Mouse (Mus musculus): Measurements from ENCODE around the gene Slc22a1. TPM values are rescaled to one million over a fixed set of nuclear protein-coding genes. Genes with fewer than 3 reads are reported as not detected.

Gene Slc22a1
- polyA plus RNA-seq, 1 experiment from 2014 or later: 12.7 TPM

GRCm38 (mm10) chr17:12673871-12674270 is 1.8 kb downstream of the Slc22a1 start:
- no peak for ATAC-seq (ENCODE audit: low read depth)
- Histone ChIP-seq H3K9ac (ENCODE audit: low read length) (no peak overlapping the region), H3K4me1 (replicated peaks; ENCODE audit: control insufficient read depth, insufficient read depth, low read length) (peaks cover 5% of the 10 kb centered on the region), H3K4me2 (ENCODE audit: low read depth, low read length) (no peak overlapping the region), H3K36me3 (ENCODE audit: control insufficient read depth, insufficient read depth, low read length) (no peaks in the 10 kb centered on the region), H3K27ac (ENCODE audit: low read length) (no peak overlapping the region), H3K9me3 (ENCODE audit: control insufficient read depth, low read length) (no peaks in the 10 kb centered on the region), H3K4me3 (ENCODE audit: low read length) (no peak overlapping the region), H3K27me3 (ENCODE audit: control insufficient read depth, insufficient read depth, low read depth, low read length) (no peaks in the 10 kb centered on the region)
- WGBS: 66% methylated on average over 3 of the region's 3 CpGs

- Histone ChIP-seq H3K9ac (ENCODE audit: low read length) (no peak overlapping the region), H3K36me3 (ENCODE audit: control insufficient read depth, insufficient read depth, low read length) (no peaks in the 10 kb centered on the region), H3K9me3 (ENCODE audit: control insufficient read depth, low read length) (no peaks in the 10 kb centered on the region), H3K27me3 (ENCODE audit: control insufficient read depth, insufficient read depth, low read depth, low read length) (no peaks in the 10 kb centered on the region), H3K27ac (ENCODE audit: low read length) (no peak overlapping the region), H3K4me2 (ENCODE audit: low read depth, low read length) (no peak overlapping the region), H3K4me1 (replicated peaks; ENCODE audit: control insufficient read depth, insufficient read depth, low read length) (peaks cover 5% of the 10 kb centered on the region), H3K4me3 (ENCODE audit: low read length) (no peak overlapping the region)
- 82% methylated on average over 7 of the region's 7 CpGs for WGBS
- no peak for ATAC-seq (ENCODE audit: low read depth)
Observed at GRCm38 (mm10) chr17:12672285-12672790, 3.3 kb downstream of the Slc22a1 start.

- no peak overlapping the region for H3K9ac ChIP-seq (ENCODE audit: low read length)
- H3K4me2 ChIP-seq (ENCODE audit: low read depth, low read length): no peak overlapping the region
- no peak overlapping the region for H3K4me3 ChIP-seq (ENCODE audit: low read length)
- no peak for ATAC-seq (ENCODE audit: low read depth)
- WGBS: 70% methylated on average over 5 of the region's 5 CpGs
- no peak overlapping the region for H3K27ac ChIP-seq (ENCODE audit: low read length)
- H3K9me3 ChIP-seq (ENCODE audit: control insufficient read depth, low read length): no peaks in the 10 kb centered on the region
- peaks cover 5% of the 10 kb centered on the region for H3K4me1 ChIP-seq (replicated peaks; ENCODE audit: control insufficient read depth, insufficient read depth, low read length)
- no peaks in the 10 kb centered on the region for H3K27me3 ChIP-seq (ENCODE audit: control insufficient read depth, insufficient read depth, low read depth, low read length)
- no peaks in the 10 kb centered on the region for H3K36me3 ChIP-seq (ENCODE audit: control insufficient read depth, insufficient read depth, low read length)
Observed at GRCm38 (mm10) chr17:12671029-12671605, 4.5 kb downstream of the Slc22a1 start.

GRCm38 (mm10) chr17:12669363-12669679 is 6.3 kb downstream of the Slc22a1 start:
- H3K27me3 ChIP-seq (ENCODE audit: control insufficient read depth, insufficient read depth, low read depth, low read length): no peaks in the 10 kb centered on the region
- no peaks in the 10 kb centered on the region for H3K36me3 ChIP-seq (ENCODE audit: control insufficient read depth, insufficient read depth, low read length)
- H3K9me3 ChIP-seq (ENCODE audit: control insufficient read depth, low read length): no peaks in the 10 kb centered on the region
- no peak overlapping the region for H3K4me2 ChIP-seq (ENCODE audit: low read depth, low read length)
- peak; percentile 55 for ATAC-seq (ENCODE audit: low read depth)
- H3K27ac ChIP-seq (ENCODE audit: low read length): peak overlapping the region; percentile 43; the same call in 1 of the 2 replicates
- no peak overlapping the region for H3K4me3 ChIP-seq (ENCODE audit: low read length)
- H3K4me1 ChIP-seq (replicated peaks; ENCODE audit: control insufficient read depth, insufficient read depth, low read length): peaks cover 5% of the 10 kb centered on the region
- H3K9ac ChIP-seq (ENCODE audit: low read length): no peak overlapping the region

- H3K27ac ChIP-seq (ENCODE audit: low read length): peak overlapping the region; percentile 43; the same call in 1 of the 2 replicates
- 19% methylated on average over 7 of the region's 7 CpGs for WGBS
- H3K4me1 ChIP-seq (replicated peaks; ENCODE audit: control insufficient read depth, insufficient read depth, low read length): peaks cover 5% of the 10 kb centered on the region
- no peaks in the 10 kb centered on the region for H3K9me3 ChIP-seq (ENCODE audit: control insufficient read depth, low read length)
- H3K9ac ChIP-seq (ENCODE audit: low read length): no peak overlapping the region
- ATAC-seq (ENCODE audit: low read depth): no peak
- H3K4me3 ChIP-seq (ENCODE audit: low read length): no peak overlapping the region
- no peaks in the 10 kb centered on the region for H3K36me3 ChIP-seq (ENCODE audit: control insufficient read depth, insufficient read depth, low read length)
- no peak overlapping the region for H3K4me2 ChIP-seq (ENCODE audit: low read depth, low read length)
- H3K27me3 ChIP-seq (ENCODE audit: control insufficient read depth, insufficient read depth, low read depth, low read length): no peaks in the 10 kb centered on the region
Observed at GRCm38 (mm10) chr17:12668478-12669362, 6.9 kb downstream of the Slc22a1 start.

GRCm38 (mm10) chr17:12664156-12664555 is 11.5 kb downstream of the Slc22a1 start:
- no peak overlapping the region for H3K4me3 ChIP-seq (ENCODE audit: low read length)
- H3K9ac ChIP-seq (ENCODE audit: low read length): no peak overlapping the region
- no peak overlapping the region for H3K27ac ChIP-seq (ENCODE audit: low read length)
- no peak for ATAC-seq (ENCODE audit: low read depth)
- no peaks in the 10 kb centered on the region for H3K9me3 ChIP-seq (ENCODE audit: control insufficient read depth, low read length)
- H3K4me1 ChIP-seq (replicated peaks; ENCODE audit: control insufficient read depth, insufficient read depth, low read length): peaks cover 2% of the 10 kb centered on the region
- WGBS: 77% methylated on average over 8 of the region's 8 CpGs
- no peaks in the 10 kb centered on the region for H3K27me3 ChIP-seq (ENCODE audit: control insufficient read depth, insufficient read depth, low read depth, low read length)
- no peaks in the 10 kb centered on the region for H3K36me3 ChIP-seq (ENCODE audit: control insufficient read depth, insufficient read depth, low read length)
- no peak overlapping the region for H3K4me2 ChIP-seq (ENCODE audit: low read depth, low read length)

GRCm38 (mm10) chr17:12660572-12661260 is 14.9 kb downstream of the Slc22a1 start:
- Histone ChIP-seq H3K27ac (ENCODE audit: low read length) (no peak overlapping the region), H3K4me3 (ENCODE audit: low read length) (no peak overlapping the region), H3K9ac (ENCODE audit: low read length) (no peak overlapping the region), H3K36me3 (ENCODE audit: control insufficient read depth, insufficient read depth, low read length) (no peaks in the 10 kb centered on the region), H3K4me1 (replicated peaks; ENCODE audit: control insufficient read depth, insufficient read depth, low read length) (no peaks in the 10 kb centered on the region), H3K4me2 (ENCODE audit: low read depth, low read length) (no peak overlapping the region), H3K9me3 (ENCODE audit: control insufficient read depth, low read length) (no peaks in the 10 kb centered on the region), H3K27me3 (ENCODE audit: control insufficient read depth, insufficient read depth, low read depth, low read length) (no peaks in the 10 kb centered on the region)
- peak; percentile 19; the same call in 1 of the 2 replicates for ATAC-seq (ENCODE audit: low read depth)
- WGBS: 65% methylated on average over 13 of the region's 13 CpGs

GRCm38 (mm10) chr17:12659233-12659632 is 16.4 kb downstream of the Slc22a1 start:
- Histone ChIP-seq H3K9ac (ENCODE audit: low read length) (no peak overlapping the region), H3K36me3 (ENCODE audit: control insufficient read depth, insufficient read depth, low read length) (no peaks in the 10 kb centered on the region), H3K4me1 (replicated peaks; ENCODE audit: control insufficient read depth, insufficient read depth, low read length) (no peaks in the 10 kb centered on the region), H3K9me3 (ENCODE audit: control insufficient read depth, low read length) (no peaks in the 10 kb centered on the region), H3K4me2 (ENCODE audit: low read depth, low read length) (no peak overlapping the region), H3K4me3 (ENCODE audit: low read length) (no peak overlapping the region), H3K27me3 (ENCODE audit: control insufficient read depth, insufficient read depth, low read depth, low read length) (no peaks in the 10 kb centered on the region), H3K27ac (ENCODE audit: low read length) (no peak overlapping the region)
- ATAC-seq (ENCODE audit: low read depth): no peak
- 85% methylated on average over 10 of the region's 10 CpGs for whole genome bisulfite sequencing

- ATAC-seq (ENCODE audit: low read depth): no peak
- 77% methylated on average over 7 of the region's 7 CpGs for WGBS
Observed at GRCm38 (mm10) chr17:12658784-12659183, 16.8 kb downstream of the Slc22a1 start.

More at GRCm38 (mm10) chr17:12658784-12659183, 16.8 kb downstream of the Slc22a1 start:
- Histone ChIP-seq H3K36me3 (ENCODE audit: control insufficient read depth, insufficient read depth, low read length) (no peaks in the 10 kb centered on the region), H3K4me1 (replicated peaks; ENCODE audit: control insufficient read depth, insufficient read depth, low read length) (no peaks in the 10 kb centered on the region), H3K27me3 (ENCODE audit: control insufficient read depth, insufficient read depth, low read depth, low read length) (no peaks in the 10 kb centered on the region), H3K4me3 (ENCODE audit: low read length) (no peak overlapping the region), H3K27ac (ENCODE audit: low read length) (no peak overlapping the region), H3K4me2 (ENCODE audit: low read depth, low read length) (no peak overlapping the region), H3K9ac (ENCODE audit: low read length) (no peak overlapping the region), H3K9me3 (ENCODE audit: control insufficient read depth, low read length) (no peaks in the 10 kb centered on the region)

Data from lung, embryonic 16.5 days (tissue).